Mouse (Mus musculus) midbrain, embryonic 12.5 days (tissue): ENCODE measurements around the gene B630019K06Rik. TPM values are rescaled to one million over a fixed set of nuclear protein-coding genes. Genes with fewer than 3 reads are reported as not detected.

ENCODE experiments used
- ATAC-seq: fragments of 200-750 bp; cut with Nextera tagmentation; 2 replicates; pipeline ENCODE4 v1.8.0; 2017; ENCODE audit warnings: low read depth, moderate TSS enrichment, moderate library complexity; ENCODE audit not compliant: low FRiP score
- H3K27ac ChIP-seq: fragments of 300-500 bp; sonication (generic); replicated peaks from 2 replicates; pipeline ENCODE4 v1.5.1; 2016; ENCODE audit warnings: mild to moderate bottlenecking
- H3K27me3 ChIP-seq: fragments of 300-500 bp; sonication (generic); 2 replicates; pipeline ENCODE4 v1.6.1; 2016; ENCODE audit warnings: mild to moderate bottlenecking
- H3K36me3 ChIP-seq: fragments of 300-500 bp; sonication (generic); 2 replicates; pipeline ENCODE4 v1.6.1; 2016
- H3K4me1 ChIP-seq: fragments of 300-500 bp; sonication (generic); 2 replicates; pipeline ENCODE4 v1.6.1; 2016
- H3K4me2 ChIP-seq: fragments of 300-500 bp; sonication (generic); replicated peaks from 2 replicates; pipeline ENCODE4 v1.6.1; 2016; ENCODE audit warnings: mild to moderate bottlenecking, moderate library complexity
- H3K4me3 ChIP-seq: fragments of 300-500 bp; sonication (generic); 2 replicates; pipeline ENCODE4 v1.5.1; 2016; ENCODE audit warnings: mild to moderate bottlenecking
- H3K9ac ChIP-seq: fragments of 300-500 bp; sonication (generic); replicated peaks from 2 replicates; pipeline ENCODE4 v1.6.1; 2016; ENCODE audit warnings: mild to moderate bottlenecking, moderate library complexity
- H3K9me3 ChIP-seq: fragments of 300-500 bp; sonication (generic); 2 replicates; pipeline ENCODE4 v1.6.1; 2016; ENCODE audit warnings: mild to moderate bottlenecking
- WGBS: fragments of 180-500 bp; shearing (Covaris S2); methylation state at CpG from one replicate; pipeline ENCODE4 v1.1.7; 2016; 5-methylcytosine and 5-hydroxymethylcytosine counted together
- polyA plus RNA-seq: library from polyadenylated mRNA; unstranded; fragments of >200 nt; fragmentation: Nextera tagmentation; extraction: Ambion mirVana; gene quantifications from 2 replicates; pipeline ENCODE4 v1.2.1, GENCODE M21; 2016

The B630019K06Rik gene
- polyA plus RNA-seq, 1 experiment from 2014 or later: 15.8 TPM

- Histone ChIP-seq H3K4me3 (no peak overlapping the region), H3K4me1 (no peaks in the 10 kb centered on the region), H3K4me2 (no peak overlapping the region), H3K27ac (no peak overlapping the region), H3K27me3 (no peaks in the 10 kb centered on the region), H3K9ac (no peak overlapping the region), H3K9me3 (no peaks in the 10 kb centered on the region), H3K36me3 (no peaks in the 10 kb centered on the region)
- 59% methylated on average over 9 of the region's 9 CpGs for WGBS
- no peak for ATAC-seq
These were observed 29.8 kb downstream of the B630019K06Rik start for GRCm38 (mm10) chrX:8921813-8922607.

- WGBS: 23% methylated on average over 4 of the region's 4 CpGs
- no peaks in the 10 kb centered on the region for H3K36me3 ChIP-seq
These were observed 35.1 kb downstream of the B630019K06Rik start for GRCm38 (mm10) chrX:8927308-8927707.

GRCm38 (mm10) chrX:8944041-8944440 is 51.9 kb downstream of the B630019K06Rik start:
- Histone ChIP-seq H3K4me1 (no peaks in the 10 kb centered on the region), H3K9ac (no peak overlapping the region), H3K4me2 (no peak overlapping the region), H3K27me3 (no peaks in the 10 kb centered on the region), H3K9me3 (no peaks in the 10 kb centered on the region), H3K36me3 (no peaks in the 10 kb centered on the region), H3K27ac (no peak overlapping the region), H3K4me3 (no peak overlapping the region)
- 80% methylated on average over 8 of the region's 8 CpGs for WGBS
- ATAC-seq: no peak

More at GRCm38 (mm10) chrX:8927308-8927707, 35.1 kb downstream of the B630019K06Rik start:
- Histone ChIP-seq H3K4me1 (no peaks in the 10 kb centered on the region), H3K4me3 (no peak overlapping the region), H3K27me3 (no peaks in the 10 kb centered on the region), H3K9me3 (no peaks in the 10 kb centered on the region), H3K9ac (no peak overlapping the region), H3K27ac (no peak overlapping the region), H3K4me2 (no peak overlapping the region)
- peak; percentile 68; the same call in 1 of the 2 replicates for ATAC-seq

Other genes starting within 250 kb of the B630019K06Rik start
- not detected in 2 replicates for gene Ssxb8, start 201.5 kb upstream of the B630019K06Rik start, polyA plus RNA-seq
- not detected in 2 replicates for gene Ssx9, start 143.9 kb upstream of the B630019K06Rik start, polyA plus RNA-seq
- not detected in 2 replicates for gene Ssxb5, start 88.7 kb upstream of the B630019K06Rik start, polyA plus RNA-seq
- gene Gm6592, start 48.4 kb upstream of the B630019K06Rik start, polyA plus RNA-seq: not detected in 2 replicates
- not detected in 2 replicates for gene Gm5751, start 18.1 kb upstream of the B630019K06Rik start, polyA plus RNA-seq
- not detected in 2 replicates for gene Fthl17b, start 70.6 kb downstream of the B630019K06Rik start, polyA plus RNA-seq
- gene Fthl17c, start 84.2 kb downstream of the B630019K06Rik start, polyA plus RNA-seq: not detected in 2 replicates
- not detected in 2 replicates for gene Fthl17d, start 94.4 kb downstream of the B630019K06Rik start, polyA plus RNA-seq
- gene Fthl17e, start 141.1 kb downstream of the B630019K06Rik start, polyA plus RNA-seq: not detected in 2 replicates
- not detected in 2 replicates for gene Fthl17f, start 170.6 kb downstream of the B630019K06Rik start, polyA plus RNA-seq
- not detected in 2 replicates for gene 4930402K13Rik, start 212.2 kb downstream of the B630019K06Rik start, polyA plus RNA-seq